8 mouse cellular contexts compared by ENCODE assay signal in genomic region chr7:46846486-46847244, GRCm38 (mm10). TPM values are rescaled to one million over a fixed set of nuclear protein-coding genes. Genes with fewer than 3 reads are reported as not detected.
DNase-seq lines count a peak whose midpoint lies in the region; ATAC-seq and TF ChIP-seq lines count a peak whose summit lies in the region.

No protein-coding gene starts in this region.

- no peak for TF ChIP-seq POLR2A in limb, embryonic 14.5 days (IDR thresholded peaks at IDR 0.05; ENCODE audit: borderline replicate concordance, extremely low read depth, insufficient read depth, insufficient read length)

- H3K27me3 ChIP-seq in embryonic facial prominence, embryonic 11.5 days (ENCODE audit: control insufficient read depth, insufficient read depth, low read length) = no peaks in the 10 kb centered on the region
- H3K27me3 ChIP-seq in limb, embryonic 14.5 days (ENCODE audit: control insufficient read depth, insufficient read depth, low read length) = no peaks in the 10 kb centered on the region
- 0 out of 2 replicates have a peak, but pooled peaks cover 4% of the 10 kb centered on the region for H3K27me3 ChIP-seq in midbrain, embryonic 15.5 days (replicated peaks)

- ATAC-seq in embryonic facial prominence, embryonic 11.5 days (replicated peaks; ENCODE audit: insufficient number of reproducible peaks, low FRiP score, low TSS enrichment, low read depth) = peak; percentile 57
- peak; percentile 45; the same call in 1 of the 2 replicates for ATAC-seq in limb, embryonic 14.5 days (ENCODE audit: low FRiP score, low read depth)
- ATAC-seq in midbrain, embryonic 15.5 days (replicated peaks) = peak; percentile 57

- peak; percentile 82 for DNase-seq in A20 (ENCODE audit: low read depth, low spot score)
- DNase-seq in adrenal gland, postnatal 14 days = peak; percentile 75
- DNase-seq in embryonic facial prominence, embryonic 11.5 days (ENCODE audit: low spot score) = peak; percentile 81
- DNase-seq in heart, adult 18-20 months = peak; percentile 77
- peak; percentile 72 for DNase-seq in kidney, adult 11 months
- peak; percentile 78 for DNase-seq in limb, embryonic 14.5 days (ENCODE audit: low spot score)
- DNase-seq in spleen, postnatal 10 days (ENCODE audit: low spot score in 2 of 2) = peak; percentile 49 to 69

- H3K9ac ChIP-seq in embryonic facial prominence, embryonic 11.5 days (replicated peaks; ENCODE audit: low read length) = peak overlapping the region; percentile 89
- H3K9ac ChIP-seq in limb, embryonic 14.5 days (ENCODE audit: low read depth, low read length, severe bottlenecking) = peak overlapping the region; percentile 96
- H3K9ac ChIP-seq in midbrain, embryonic 15.5 days = peak overlapping the region; percentile 73

- H3K36me3 ChIP-seq in embryonic facial prominence, embryonic 11.5 days (replicated peaks; ENCODE audit: control insufficient read depth, insufficient read depth, low read depth, low read length) = peaks cover 2% of the 10 kb centered on the region
- peaks cover 42% of the 10 kb centered on the region for H3K36me3 ChIP-seq in limb, embryonic 14.5 days (ENCODE audit: control insufficient read depth, insufficient read depth, low read length)
- peaks cover 5% of the 10 kb centered on the region; the same call in 1 of the 2 replicates for H3K36me3 ChIP-seq in midbrain, embryonic 15.5 days (replicated peaks)

- peak overlapping the region; percentile 74 for H3K4me3 ChIP-seq in embryonic facial prominence, embryonic 11.5 days (ENCODE audit: low read depth, low read length)
- H3K4me3 ChIP-seq in limb, embryonic 14.5 days (replicated peaks; ENCODE audit: low read length) = peak overlapping the region; percentile 96
- H3K4me3 ChIP-seq in midbrain, embryonic 15.5 days = peak overlapping the region; percentile 74

- H3K9me3 ChIP-seq in embryonic facial prominence, embryonic 11.5 days (replicated peaks; ENCODE audit: control insufficient read depth, low read length) = no peaks in the 10 kb centered on the region
- H3K9me3 ChIP-seq in limb, embryonic 14.5 days (ENCODE audit: control insufficient read depth, low read length) = no peaks in the 10 kb centered on the region
- no peaks in the 10 kb centered on the region for H3K9me3 ChIP-seq in midbrain, embryonic 15.5 days

- H3K27ac ChIP-seq in embryonic facial prominence, embryonic 11.5 days (replicated peaks; ENCODE audit: low read depth, low read length) = peak overlapping the region; percentile 91
- peak overlapping the region; percentile 95 for H3K27ac ChIP-seq in limb, embryonic 14.5 days (replicated peaks; ENCODE audit: low read depth, low read length)
- peak overlapping the region; percentile 78 for H3K27ac ChIP-seq in midbrain, embryonic 15.5 days

- no peaks in the 10 kb centered on the region for H3K4me1 ChIP-seq in embryonic facial prominence, embryonic 11.5 days (ENCODE audit: control insufficient read depth, insufficient read depth, low read length)
- peaks cover 11% of the 10 kb centered on the region for H3K4me1 ChIP-seq in limb, embryonic 14.5 days (ENCODE audit: control insufficient read depth, insufficient read depth, low read length)
- H3K4me1 ChIP-seq in midbrain, embryonic 15.5 days = peaks cover 20% of the 10 kb centered on the region

- under 1% methylated on average over 28 of the region's 28 CpGs for WGBS in embryonic facial prominence, embryonic 11.5 days
- WGBS in limb, embryonic 14.5 days = 2% methylated on average over 28 of the region's 28 CpGs
- 2% methylated on average over 28 of the region's 28 CpGs for WGBS in midbrain, embryonic 15.5 days

- peak overlapping the region; percentile 91 for H3K4me2 ChIP-seq in embryonic facial prominence, embryonic 11.5 days (ENCODE audit: low read depth, low read length)
- peak overlapping the region; percentile 82 for H3K4me2 ChIP-seq in limb, embryonic 14.5 days (replicated peaks; ENCODE audit: low read depth, low read length, severe bottlenecking)
- H3K4me2 ChIP-seq in midbrain, embryonic 15.5 days = peak overlapping the region; percentile 89

RNA-seq across cellular contexts. Expression of gene Ldha, which starts 5.4 kb away (rescaled TPM):
- total RNA-seq in adrenal gland, postnatal 14 days (2021) = 529 and 592 TPM in 2 replicates
- 1,561 and 1,765 TPM in 2 replicates for polyA plus RNA-seq in embryonic facial prominence, embryonic 11.5 days (2014; fragmentation: Nextera tagmentation; extraction: Ambion mirVana)
- total RNA-seq in heart, adult 18-20 months (2021) = 100 to 1,000 TPM; 768 to 793 TPM
- 692 and 736 TPM in 2 replicates for polyA plus RNA-seq in limb, embryonic 14.5 days (2012; rRNA removed)
- polyA plus RNA-seq in limb, embryonic 14.5 days (2014; fragmentation: Nextera tagmentation; extraction: Ambion mirVana) = 1,461 and 1,594 TPM in 2 replicates
- polyA plus RNA-seq in midbrain, embryonic 15.5 days (2015; fragmentation: Nextera tagmentation; extraction: Ambion mirVana) = 522 and 586 TPM in 2 replicates

RNA-seq across cellular contexts. Expression of gene Ldhc, which starts 14.3 kb away (rescaled TPM):
- not detected in 2 replicates for total RNA-seq in adrenal gland, postnatal 14 days (2021)
- 0.26 TPM in 1 of 2 replicates, not detected in the other for polyA plus RNA-seq in embryonic facial prominence, embryonic 11.5 days (2014; fragmentation: Nextera tagmentation; extraction: Ambion mirVana)
- total RNA-seq in heart, adult 18-20 months (2021) = not detected
- polyA plus RNA-seq in limb, embryonic 14.5 days (2012; rRNA removed) = 0.06 TPM in 1 of 2 replicates, not detected in the other
- not detected in 2 replicates for polyA plus RNA-seq in limb, embryonic 14.5 days (2014; fragmentation: Nextera tagmentation; extraction: Ambion mirVana)
- polyA plus RNA-seq in midbrain, embryonic 15.5 days (2015; fragmentation: Nextera tagmentation; extraction: Ambion mirVana) = 0.15 TPM in 1 of 2 replicates, not detected in the other

RNA-seq across cellular contexts. Expression of gene Gtf2h1, which starts 50.8 kb away (rescaled TPM):
- 41.1 and 41.3 TPM in 2 replicates for total RNA-seq in adrenal gland, postnatal 14 days (2021)
- polyA plus RNA-seq in embryonic facial prominence, embryonic 11.5 days (2014; fragmentation: Nextera tagmentation; extraction: Ambion mirVana) = 60.2 and 64.0 TPM in 2 replicates
- total RNA-seq in heart, adult 18-20 months (2021) = 10 to 100 TPM; 15.9 to 19.4 TPM
- 24.3 and 34.2 TPM in 2 replicates for polyA plus RNA-seq in limb, embryonic 14.5 days (2012; rRNA removed)
- polyA plus RNA-seq in limb, embryonic 14.5 days (2014; fragmentation: Nextera tagmentation; extraction: Ambion mirVana) = 53.1 and 53.5 TPM in 2 replicates
- 41.2 and 44.6 TPM in 2 replicates for polyA plus RNA-seq in midbrain, embryonic 15.5 days (2015; fragmentation: Nextera tagmentation; extraction: Ambion mirVana)

RNA-seq across cellular contexts. Expression of gene Hps5, which starts 50.8 kb away (rescaled TPM):
- total RNA-seq in adrenal gland, postnatal 14 days (2021) = 18.7 and 19.0 TPM in 2 replicates
- polyA plus RNA-seq in embryonic facial prominence, embryonic 11.5 days (2014; fragmentation: Nextera tagmentation; extraction: Ambion mirVana) = 14.8 and 18.8 TPM in 2 replicates
- 10 to 100 TPM in 1 of 2 experiments, 1 to 10 TPM in 1; 7.7 to 11.6 TPM for total RNA-seq in heart, adult 18-20 months (2021)
- polyA plus RNA-seq in limb, embryonic 14.5 days (2012; rRNA removed) = 34.2 and 36.5 TPM in 2 replicates
- 20.6 and 23.6 TPM in 2 replicates for polyA plus RNA-seq in limb, embryonic 14.5 days (2014; fragmentation: Nextera tagmentation; extraction: Ambion mirVana)
- polyA plus RNA-seq in midbrain, embryonic 15.5 days (2015; fragmentation: Nextera tagmentation; extraction: Ambion mirVana) = 13.0 and 13.7 TPM in 2 replicates

Comparison
In these comparisons a context has a peak if more than half of its experiments do, and no peak if none do; other contexts are left out.
1. Peak in every context shown above with its lines: DNase-seq, ATAC-seq, H3K4me3 ChIP-seq and H3K27ac ChIP-seq.